Mouse (Mus musculus) retina, embryonic 14.5 days (tissue): ENCODE results near the gene Lrr1.
"Not testable (repeated sequence)": the region's sequence is repeated elsewhere in the genome, so short reads cannot be mapped to it uniquely, and the experiment has no call there.

ENCODE experiments used
- DNase-seq: peaks from one replicate; pipeline ENCODE4 v3.0.0-alpha.2; 2015; ENCODE audit warnings: low spot score

Gene Lrr1

GRCm38 (mm10) chr12:69164904-69165303 is 3.7 kb upstream of the Lrr1 start:
- no peak for DNase-seq

- not testable (repeated sequence) for DNase-seq
These were observed 1.6 kb upstream of the Lrr1 start for GRCm38 (mm10) chr12:69166861-69167581.

- DNase-seq: no peak
These were observed 756 bp upstream of the Lrr1 start for GRCm38 (mm10) chr12:69167656-69168460.

GRCm38 (mm10) chr12:69171307-69171706 is 2.7 kb downstream of the Lrr1 start:
- no peak for DNase-seq

- no peak for DNase-seq
These were observed 7.4 kb downstream of the Lrr1 start for GRCm38 (mm10) chr12:69175975-69176374.

GRCm38 (mm10) chr12:69177526-69177925 is 8.9 kb downstream of the Lrr1 start:
- no peak for DNase-seq

- no peak for DNase-seq
These were observed 10.8 kb downstream of the Lrr1 start for GRCm38 (mm10) chr12:69179371-69179770.

GRCm38 (mm10) chr12:69181800-69182199 is 13.2 kb downstream of the Lrr1 start:
- DNase-seq: no peak

GRCm38 (mm10) chr12:69183583-69184308 is 15.1 kb downstream of the Lrr1 start, which contains the start of the genes Rpl36al and Mgat2:
Rpl36al (minus strand) TSS chr12:69184083.
Mgat2 (plus strand) TSS chr12:69184157.
- peak; percentile 100 for DNase-seq

GRCm38 (mm10) chr12:69184342-69185295 is 16.0 kb downstream of the Lrr1 start:
- peak; percentile 54 for DNase-seq

- peak; percentile 14 for DNase-seq
These were observed 16.8 kb downstream of the Lrr1 start for GRCm38 (mm10) chr12:69185371-69185770.

- DNase-seq: no peak
These were observed 18.3 kb downstream of the Lrr1 start for GRCm38 (mm10) chr12:69186811-69187471.

GRCm38 (mm10) chr12:69190074-69190473 is 21.5 kb downstream of the Lrr1 start:
- DNase-seq: no peak

GRCm38 (mm10) chr12:69190522-69190921 is 21.9 kb downstream of the Lrr1 start:
- DNase-seq: no peak

- no peak for DNase-seq
These were observed 22.8 kb downstream of the Lrr1 start for GRCm38 (mm10) chr12:69191396-69191795.

GRCm38 (mm10) chr12:69192637-69193036 is 24.0 kb downstream of the Lrr1 start:
- DNase-seq: no peak

GRCm38 (mm10) chr12:69196444-69197377 is 28.1 kb downstream of the Lrr1 start, which contains the start of gene Gm49383:
Gm49383 (minus strand) TSS chr12:69197104.
- DNase-seq: peak; percentile 88

GRCm38 (mm10) chr12:69197378-69198163 is 29.0 kb downstream of the Lrr1 start:
- DNase-seq: peak; percentile 53

- DNase-seq: peak; percentile 82
These were observed 29.5 kb downstream of the Lrr1 start, which contains the start of gene Dnaaf2 for GRCm38 (mm10) chr12:69198164-69198535. Dnaaf2 (minus strand) TSS chr12:69198429.
